Mouse (Mus musculus) embryonic fibroblast, embryonic 13.5 days (primary cell): ENCODE data around the gene Polr2j.

Experiments
- CTCF ChIP-seq: IDR thresholded peaks from 2 replicates; pipeline ENCODE4 v1.5.1; 2011; ENCODE audit warnings: mild to moderate bottlenecking, control low read depth, low read length, moderate library complexity, borderline replicate concordance; ENCODE audit not compliant: insufficient read depth
- POLR2A ChIP-seq: IDR thresholded peaks from 2 replicates; pipeline ENCODE4 v1.6.1; 2011; ENCODE audit warnings: low read depth, mild to moderate bottlenecking, control low read depth, low read length, moderate library complexity

DNA sequence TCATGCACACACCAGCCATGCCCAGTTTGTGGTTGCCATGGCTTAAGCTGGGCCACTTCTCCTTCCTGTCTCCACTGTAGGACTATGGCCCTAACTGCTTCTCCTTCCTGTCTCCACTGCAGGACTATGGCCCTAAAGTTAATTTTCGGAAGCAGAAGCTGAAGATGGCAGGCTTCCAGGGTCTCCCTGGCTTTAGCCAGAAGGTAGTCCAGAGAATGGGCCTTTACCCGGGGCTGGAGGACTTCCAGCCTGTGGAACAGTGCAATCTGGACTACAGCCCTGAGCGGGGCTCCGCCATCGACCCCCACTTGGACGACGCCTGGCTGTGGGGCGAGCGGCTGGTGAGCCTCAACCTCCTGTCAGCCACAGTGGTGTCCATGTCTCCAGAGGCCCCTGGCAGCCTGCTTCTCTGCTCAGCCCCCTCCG lies 23.6 kb downstream of the Polr2j start:
- TF ChIP-seq CTCF (no peak), POLR2A (no peak)
